Mouse (Mus musculus): ENCODE results near the gene Kif26b. TPM values are rescaled to one million over a fixed set of nuclear protein-coding genes. Genes with fewer than 3 reads are reported as not detected.

The Kif26b gene
- 2.7 and 3.8 TPM in 2 replicates for polyA plus RNA-seq (2014; fragmentation: Nextera tagmentation; extraction: Ambion mirVana)

DNA sequence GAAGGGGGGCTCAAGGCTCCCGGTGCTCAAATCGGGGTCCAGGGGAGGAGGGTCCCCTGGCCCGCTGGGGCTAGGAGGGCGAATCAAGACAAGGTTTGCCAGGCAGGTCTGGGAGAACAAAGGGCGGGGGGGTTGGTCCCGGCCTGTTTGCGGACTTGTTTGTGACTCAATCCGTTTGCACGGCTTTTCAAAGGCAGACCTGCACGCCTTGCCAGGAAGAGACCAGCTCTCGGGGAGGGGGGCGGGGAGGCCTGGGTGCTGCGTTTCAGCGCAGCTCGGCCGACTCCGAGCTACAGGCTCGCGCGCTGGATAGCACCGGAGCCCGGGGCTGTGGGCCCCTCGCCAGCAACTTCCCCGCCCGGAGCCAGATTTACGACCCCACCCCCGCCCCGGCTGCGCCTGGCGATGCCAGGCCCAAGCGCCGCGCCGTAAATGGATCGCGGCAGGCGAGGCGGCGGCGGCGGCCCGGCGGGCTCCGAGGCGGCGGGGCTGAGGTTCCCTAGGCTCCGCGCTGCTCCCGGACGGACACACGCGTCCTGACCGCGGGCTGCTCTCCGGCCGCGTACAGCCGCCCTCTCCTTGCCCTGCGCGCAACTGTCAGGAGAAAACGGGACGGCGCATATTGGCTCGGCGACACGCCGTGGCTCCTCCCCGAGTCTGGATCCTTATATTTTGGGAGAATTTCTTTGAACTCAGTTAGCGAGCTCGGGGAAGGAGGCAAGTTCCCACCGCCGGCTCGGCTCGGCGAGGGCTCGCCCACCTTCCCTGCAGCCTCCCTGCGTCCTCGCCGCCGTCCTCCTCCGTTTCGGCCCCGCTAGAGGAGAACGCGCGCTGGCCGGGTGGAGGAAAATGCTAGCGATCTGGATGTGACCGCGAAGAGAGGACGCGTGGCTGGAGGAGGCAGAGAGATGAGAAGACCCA is at the start of gene Kif26b:
Gene Kif26b, plus strand, starts transcription at position 695 of the 921 bp plus-strand sequence.
- Histone ChIP-seq H3K9ac (ENCODE audit: low read length) (peak within 1 kb of the TSS; percentile 71), H3K27ac (ENCODE audit: low read depth, low read length) (peak within 1 kb of the TSS; percentile 2; the same call in 1 of the 2 replicates), H3K9me3 (replicated peaks; ENCODE audit: control insufficient read depth, low read length) (no peaks in the 10 kb centered on the region), H3K4me2 (ENCODE audit: low read length) (peak within 1 kb of the TSS; percentile 100), H3K27me3 (replicated peaks; ENCODE audit: control insufficient read depth, insufficient read depth, low read length) (0 out of 2 replicates have a peak, but pooled peaks cover 5% of the 10 kb centered on the region), H3K4me1 (ENCODE audit: control insufficient read depth, insufficient read depth, low read length) (peaks cover 11% of the 10 kb centered on the region), H3K4me3 (ENCODE audit: low read depth, low read length) (peak within 1 kb of the TSS; percentile 63), H3K36me3 (ENCODE audit: control insufficient read depth, insufficient read depth, low read length) (no peaks in the 10 kb centered on the region)
- peak; percentile 72 for DNase-seq (ENCODE audit: low spot score)
- peak; percentile 52 for ATAC-seq
- under 1% methylated on average over 87 of the region's 92 CpGs for WGBS

GRCm38 (mm10) chr1:178483854-178484253 is 45.1 kb upstream of the Kif26b start:
- no peak overlapping the region for H3K9ac ChIP-seq (ENCODE audit: low read length)
- no peak overlapping the region for H3K4me3 ChIP-seq (ENCODE audit: low read depth, low read length)
- ATAC-seq (no peak), DNase-seq (ENCODE audit: low spot score) (no peak)
- no peak overlapping the region for H3K27ac ChIP-seq (ENCODE audit: low read depth, low read length)
- no peak overlapping the region for H3K4me2 ChIP-seq (ENCODE audit: low read length)
- H3K27me3 ChIP-seq (replicated peaks; ENCODE audit: control insufficient read depth, insufficient read depth, low read length), result no peaks in the 10 kb centered on the region
- no peaks in the 10 kb centered on the region for H3K4me1 ChIP-seq (ENCODE audit: control insufficient read depth, insufficient read depth, low read length)
- H3K9me3 ChIP-seq (replicated peaks; ENCODE audit: control insufficient read depth, low read length), result no peaks in the 10 kb centered on the region
- H3K36me3 ChIP-seq (ENCODE audit: control insufficient read depth, insufficient read depth, low read length), result no peaks in the 10 kb centered on the region

DNA sequence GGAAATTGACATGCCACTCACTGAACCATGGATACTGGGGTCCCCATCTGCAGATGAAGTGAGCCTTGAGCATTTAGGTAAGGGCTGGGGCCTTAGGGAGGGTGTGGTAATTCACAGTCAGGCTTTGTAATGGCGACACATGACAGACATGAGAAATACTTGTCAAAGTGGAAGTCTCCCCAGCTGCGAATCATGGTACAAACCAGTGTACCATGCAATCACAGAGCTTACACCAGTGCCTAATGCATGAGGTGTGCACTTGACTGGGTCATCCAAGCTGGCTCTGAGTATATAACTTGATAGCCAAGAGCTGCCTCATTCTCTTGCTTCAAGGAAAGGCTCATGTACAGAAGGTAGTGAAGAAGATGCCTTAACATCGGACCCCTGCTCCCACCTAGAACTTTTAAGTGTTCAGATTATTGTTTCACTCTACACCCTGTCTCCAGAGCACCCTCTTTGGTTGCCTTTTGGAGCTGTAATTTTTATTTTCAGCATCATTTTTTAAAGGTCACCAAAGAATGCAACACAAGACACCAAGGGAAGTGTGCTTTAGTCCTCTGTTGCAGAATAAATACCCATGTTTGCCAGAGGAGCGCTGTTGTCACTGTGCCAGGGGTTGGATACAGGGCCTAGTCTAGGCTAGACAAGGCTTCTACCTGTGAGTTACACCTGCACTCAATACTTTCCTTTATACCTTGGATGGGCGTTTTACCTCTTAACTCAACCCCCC is 43.6 kb upstream of the Kif26b start:
- Histone ChIP-seq H3K9me3 (replicated peaks; ENCODE audit: control insufficient read depth, low read length) (no peaks in the 10 kb centered on the region), H3K4me3 (ENCODE audit: low read depth, low read length) (no peak overlapping the region), H3K4me2 (ENCODE audit: low read length) (no peak overlapping the region), H3K27me3 (replicated peaks; ENCODE audit: control insufficient read depth, insufficient read depth, low read length) (no peaks in the 10 kb centered on the region), H3K9ac (ENCODE audit: low read length) (no peak overlapping the region), H3K36me3 (ENCODE audit: control insufficient read depth, insufficient read depth, low read length) (no peaks in the 10 kb centered on the region), H3K4me1 (ENCODE audit: control insufficient read depth, insufficient read depth, low read length) (no peaks in the 10 kb centered on the region), H3K27ac (ENCODE audit: low read depth, low read length) (no peak overlapping the region)
- 84% methylated on average over 5 of the region's 5 CpGs for WGBS
- no peak for DNase-seq (ENCODE audit: low spot score)
- ATAC-seq, result no peak

- H3K9me3 ChIP-seq (replicated peaks; ENCODE audit: control insufficient read depth, low read length), result no peaks in the 10 kb centered on the region
- H3K27ac ChIP-seq (ENCODE audit: low read depth, low read length), result no peak overlapping the region
- no peak for DNase-seq (ENCODE audit: low spot score)
- no peaks in the 10 kb centered on the region for H3K4me1 ChIP-seq (ENCODE audit: control insufficient read depth, insufficient read depth, low read length)
- 68% methylated on average over 5 of the region's 5 CpGs for WGBS
- no peak overlapping the region for H3K4me2 ChIP-seq (ENCODE audit: low read length)
- H3K4me3 ChIP-seq (ENCODE audit: low read depth, low read length), result no peak overlapping the region
- H3K27me3 ChIP-seq (replicated peaks; ENCODE audit: control insufficient read depth, insufficient read depth, low read length), result no peaks in the 10 kb centered on the region
- no peak for ATAC-seq
- H3K9ac ChIP-seq (ENCODE audit: low read length), result no peak overlapping the region
- no peaks in the 10 kb centered on the region for H3K36me3 ChIP-seq (ENCODE audit: control insufficient read depth, insufficient read depth, low read length)
Measured at GRCm38 (mm10) chr1:178485868-178486220, 43.1 kb upstream of the Kif26b start.

- Histone ChIP-seq H3K27ac (ENCODE audit: low read depth, low read length) (no peak overlapping the region), H3K4me2 (ENCODE audit: low read length) (no peak overlapping the region), H3K9me3 (replicated peaks; ENCODE audit: control insufficient read depth, low read length) (no peaks in the 10 kb centered on the region), H3K4me3 (ENCODE audit: low read depth, low read length) (no peak overlapping the region), H3K27me3 (replicated peaks; ENCODE audit: control insufficient read depth, insufficient read depth, low read length) (no peaks in the 10 kb centered on the region), H3K4me1 (ENCODE audit: control insufficient read depth, insufficient read depth, low read length) (no peaks in the 10 kb centered on the region), H3K36me3 (ENCODE audit: control insufficient read depth, insufficient read depth, low read length) (no peaks in the 10 kb centered on the region), H3K9ac (ENCODE audit: low read length) (no peak overlapping the region)
- no peak for ATAC-seq
- no peak for DNase-seq (ENCODE audit: low spot score)
- 83% methylated on average over 5 of the region's 5 CpGs for WGBS
Measured at GRCm38 (mm10) chr1:178486828-178487227, 42.1 kb upstream of the Kif26b start.

DNA sequence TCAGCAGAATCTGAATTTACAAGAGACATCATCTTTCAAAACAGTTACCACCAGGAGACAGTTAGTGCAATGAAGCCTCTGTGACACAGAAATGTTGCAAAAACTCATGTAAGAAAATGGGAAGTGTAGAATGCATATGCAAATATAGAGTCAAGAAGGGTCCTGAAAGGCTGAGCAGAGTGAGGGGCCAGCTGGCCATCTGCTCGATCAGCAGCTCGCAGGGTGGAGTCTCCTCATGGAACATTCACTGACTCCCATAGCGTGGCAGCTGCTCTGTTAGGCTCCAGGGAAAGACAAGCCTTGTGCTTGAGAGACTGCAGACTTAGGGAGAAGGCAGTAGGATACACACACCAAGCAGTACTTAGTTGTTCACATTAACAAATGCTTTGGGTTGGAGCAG is 39.8 kb upstream of the Kif26b start:
- no peaks in the 10 kb centered on the region for H3K27me3 ChIP-seq (replicated peaks; ENCODE audit: control insufficient read depth, insufficient read depth, low read length)
- ATAC-seq (0 out of 2 replicates have a peak, but pooled peaks have one; percentile 42), DNase-seq (ENCODE audit: low spot score) (peak; percentile 28)
- H3K4me2 ChIP-seq (ENCODE audit: low read length), result no peak overlapping the region
- no peaks in the 10 kb centered on the region for H3K4me1 ChIP-seq (ENCODE audit: control insufficient read depth, insufficient read depth, low read length)
- H3K9me3 ChIP-seq (replicated peaks; ENCODE audit: control insufficient read depth, low read length), result no peaks in the 10 kb centered on the region
- 42% methylated on average over 3 of the region's 3 CpGs for WGBS
- H3K36me3 ChIP-seq (ENCODE audit: control insufficient read depth, insufficient read depth, low read length), result no peaks in the 10 kb centered on the region
- no peak overlapping the region for H3K9ac ChIP-seq (ENCODE audit: low read length)
- no peak overlapping the region for H3K27ac ChIP-seq (ENCODE audit: low read depth, low read length)
- no peak overlapping the region for H3K4me3 ChIP-seq (ENCODE audit: low read depth, low read length)

DNA sequence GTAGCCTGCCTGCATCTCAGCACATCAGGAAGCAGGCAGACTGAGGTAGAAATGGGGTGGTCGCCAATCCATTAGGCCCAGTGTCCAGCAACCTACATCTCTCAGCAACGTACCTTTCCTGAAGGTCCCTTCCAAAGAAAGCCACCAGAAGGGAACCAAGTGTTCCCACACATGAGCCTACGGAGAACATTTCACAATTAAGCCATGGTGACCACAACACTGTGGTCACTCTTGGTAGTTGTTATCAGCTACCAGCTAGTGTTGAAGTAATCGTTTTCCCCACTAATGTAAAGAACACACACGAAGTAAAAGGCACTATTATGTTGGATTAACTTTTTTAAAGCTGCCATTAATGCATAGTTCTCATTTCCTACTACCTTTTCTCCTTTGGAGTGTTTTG is 37.2 kb upstream of the Kif26b start:
- Histone ChIP-seq H3K27me3 (replicated peaks; ENCODE audit: control insufficient read depth, insufficient read depth, low read length) (no peaks in the 10 kb centered on the region), H3K4me1 (ENCODE audit: control insufficient read depth, insufficient read depth, low read length) (no peaks in the 10 kb centered on the region), H3K9ac (ENCODE audit: low read length) (no peak overlapping the region), H3K4me3 (ENCODE audit: low read depth, low read length) (no peak overlapping the region), H3K9me3 (replicated peaks; ENCODE audit: control insufficient read depth, low read length) (no peaks in the 10 kb centered on the region), H3K36me3 (ENCODE audit: control insufficient read depth, insufficient read depth, low read length) (no peaks in the 10 kb centered on the region), H3K27ac (ENCODE audit: low read depth, low read length) (no peak overlapping the region), H3K4me2 (ENCODE audit: low read length) (no peak overlapping the region)
- WGBS, result 89% methylated on average over 5 of the region's 5 CpGs
- ATAC-seq, result no peak
- no peak for DNase-seq (ENCODE audit: low spot score)

- Histone ChIP-seq H3K9ac (ENCODE audit: low read length) (no peak overlapping the region), H3K9me3 (replicated peaks; ENCODE audit: control insufficient read depth, low read length) (no peaks in the 10 kb centered on the region), H3K27ac (ENCODE audit: low read depth, low read length) (no peak overlapping the region), H3K4me2 (ENCODE audit: low read length) (no peak overlapping the region), H3K4me1 (ENCODE audit: control insufficient read depth, insufficient read depth, low read length) (no peaks in the 10 kb centered on the region), H3K27me3 (replicated peaks; ENCODE audit: control insufficient read depth, insufficient read depth, low read length) (no peaks in the 10 kb centered on the region), H3K4me3 (ENCODE audit: low read depth, low read length) (no peak overlapping the region), H3K36me3 (ENCODE audit: control insufficient read depth, insufficient read depth, low read length) (no peaks in the 10 kb centered on the region)
- WGBS, result 85% methylated on average over 2 of the region's 2 CpGs
- ATAC-seq (no peak), DNase-seq (ENCODE audit: low spot score) (no peak)
Measured at GRCm38 (mm10) chr1:178492493-178492892, 36.4 kb upstream of the Kif26b start.

DNA sequence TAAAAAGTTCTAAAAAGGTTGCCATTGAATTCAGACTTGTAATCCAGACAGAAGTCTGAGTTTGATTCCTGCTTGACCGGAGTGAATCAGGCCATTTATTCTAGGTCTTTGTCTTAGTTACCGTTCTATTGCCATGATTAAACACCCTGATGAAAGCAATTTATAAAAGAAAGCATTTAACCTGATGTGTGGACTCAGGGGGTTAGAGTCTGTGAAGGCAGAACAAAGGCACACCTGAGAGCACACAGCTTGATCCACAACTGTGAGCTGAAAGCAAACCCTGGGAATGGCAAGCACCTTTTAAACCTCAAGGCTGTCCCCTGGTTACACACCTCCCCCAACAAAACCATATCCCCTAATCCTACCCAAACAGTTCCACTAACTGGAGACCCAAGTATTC is 32.7 kb upstream of the Kif26b start:
- Histone ChIP-seq H3K27me3 (replicated peaks; ENCODE audit: control insufficient read depth, insufficient read depth, low read length) (no peaks in the 10 kb centered on the region), H3K4me3 (ENCODE audit: low read depth, low read length) (no peak overlapping the region), H3K27ac (ENCODE audit: low read depth, low read length) (no peak overlapping the region), H3K4me2 (ENCODE audit: low read length) (no peak overlapping the region), H3K4me1 (ENCODE audit: control insufficient read depth, insufficient read depth, low read length) (no peaks in the 10 kb centered on the region), H3K9ac (ENCODE audit: low read length) (no peak overlapping the region), H3K36me3 (ENCODE audit: control insufficient read depth, insufficient read depth, low read length) (no peaks in the 10 kb centered on the region), H3K9me3 (replicated peaks; ENCODE audit: control insufficient read depth, low read length) (no peaks in the 10 kb centered on the region)
- 40% methylated on average over 2 of the region's 2 CpGs for WGBS
- DNase-seq (ENCODE audit: low spot score) (no peak), ATAC-seq (no peak)

All from forebrain, embryonic 14.5 days (tissue).